ENCODE assay signal across 8 mouse cellular contexts in the genomic region with DNA sequence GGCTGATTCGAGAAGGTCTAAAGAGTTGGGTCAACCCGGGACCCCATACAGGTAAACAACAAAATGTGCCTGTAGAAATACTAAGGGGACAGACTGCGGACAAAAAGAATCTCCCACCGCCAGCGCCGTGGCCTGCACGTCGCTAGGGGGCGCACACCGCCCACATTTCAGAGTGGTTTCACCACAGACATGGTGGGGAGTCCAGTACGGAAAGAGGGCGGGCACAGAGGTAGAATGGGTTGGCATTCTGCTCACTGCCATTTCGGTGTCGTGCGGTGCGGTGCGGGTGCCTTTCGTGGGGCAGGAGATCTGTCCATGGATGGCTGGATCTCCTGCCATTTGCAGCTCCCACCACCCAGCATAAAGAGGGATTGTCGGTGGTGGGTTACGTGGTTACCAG. TPM values are rescaled to one million over a fixed set of nuclear protein-coding genes. Genes with fewer than 3 reads are reported as not detected.
DNase-seq lines count a peak whose midpoint lies in the region; ATAC-seq lines count a peak whose summit lies in the region.

No protein-coding gene starts in this region.

- peak overlapping the region; percentile 80 for H3K4me3 ChIP-seq in forebrain, embryonic 11.5 days (ENCODE audit: low read depth, low read length)
- peak overlapping the region; percentile 64 for H3K4me3 ChIP-seq in heart, embryonic 16.5 days (ENCODE audit: low read length)
- H3K4me3 ChIP-seq in liver, embryonic 15.5 days (replicated peaks): peak overlapping the region; percentile 56
- H3K4me3 ChIP-seq in neural tube, embryonic 11.5 days (ENCODE audit: low read depth, low read length): peak overlapping the region; percentile 62
- H3K4me3 ChIP-seq in stomach, embryonic 16.5 days (replicated peaks; ENCODE audit: low read length): peak overlapping the region; percentile 57

- DNase-seq in CD4-positive, CD25-positive, alpha-beta regulatory T cell, adult 2 months (ENCODE audit: low read depth, low spot score): peak; percentile 86
- peak; percentile 81 for DNase-seq in c-Kit-positive CD71-negative TER-119-negative erythroid progenitor cells, embryonic 14.5 days (ENCODE audit: low read depth)
- peak; percentile 95 for DNase-seq in forebrain, embryonic 11.5 days (ENCODE audit: low spot score)
- peak; percentile 87 to 95 for DNase-seq in kidney, postnatal 36 days
- peak; percentile 89 for DNase-seq in neural tube, embryonic 11.5 days (ENCODE audit: low spot score)

- H3K4me2 ChIP-seq in forebrain, embryonic 11.5 days (ENCODE audit: low read depth, low read length, severe bottlenecking): peak overlapping the region; percentile 61
- H3K4me2 ChIP-seq in heart, embryonic 16.5 days (ENCODE audit: low read depth, low read length): peak overlapping the region; percentile 96
- peak overlapping the region; percentile 68 for H3K4me2 ChIP-seq in liver, embryonic 15.5 days
- peak overlapping the region; percentile 86 for H3K4me2 ChIP-seq in neural tube, embryonic 11.5 days (ENCODE audit: low read depth)
- peak overlapping the region; percentile 98 for H3K4me2 ChIP-seq in stomach, embryonic 16.5 days (ENCODE audit: low read depth, low read length)

- H3K27ac ChIP-seq in forebrain, embryonic 11.5 days (ENCODE audit: low read depth, low read length): no peak overlapping the region
- H3K27ac ChIP-seq in heart, embryonic 16.5 days (ENCODE audit: low read length): peak overlapping the region; percentile 56
- no peak overlapping the region for H3K27ac ChIP-seq in liver, embryonic 15.5 days (replicated peaks)
- no peak overlapping the region for H3K27ac ChIP-seq in neural tube, embryonic 11.5 days (ENCODE audit: low read depth, low read length)
- 0 out of 2 replicates have a peak overlapping the region, but pooled peaks have one; percentile 26 for H3K27ac ChIP-seq in stomach, embryonic 16.5 days (ENCODE audit: low read length)

- peaks cover 34% of the 10 kb centered on the region; the same call in 1 of the 2 replicates for H3K36me3 ChIP-seq in forebrain, embryonic 11.5 days (ENCODE audit: control insufficient read depth, insufficient read depth, low read length)
- peaks cover 24% of the 10 kb centered on the region for H3K36me3 ChIP-seq in heart, embryonic 16.5 days (ENCODE audit: control insufficient read depth, insufficient read depth)
- peaks cover 23% of the 10 kb centered on the region; the same call in 1 of the 2 replicates for H3K36me3 ChIP-seq in liver, embryonic 15.5 days (replicated peaks)
- peaks cover 22% of the 10 kb centered on the region for H3K36me3 ChIP-seq in neural tube, embryonic 11.5 days (ENCODE audit: control insufficient read depth, insufficient read depth, low read length)
- H3K36me3 ChIP-seq in stomach, embryonic 16.5 days (ENCODE audit: control insufficient read depth, insufficient read depth, low read length): no peaks in the 10 kb centered on the region

- no peak; the same call in 1 of the 2 replicates for ATAC-seq in forebrain, embryonic 11.5 days (replicated peaks; ENCODE audit: low FRiP score)
- peak; percentile 8; the same call in 1 of the 2 replicates for ATAC-seq in heart, embryonic 16.5 days (replicated peaks; ENCODE audit: extremely low read depth, insufficient read depth, low FRiP score)
- no peak for ATAC-seq in liver, embryonic 15.5 days (ENCODE audit: insufficient read depth)
- no peak for ATAC-seq in neural tube, embryonic 11.5 days (ENCODE audit: insufficient read depth, low FRiP score, low TSS enrichment)
- ATAC-seq in stomach, embryonic 16.5 days (ENCODE audit: insufficient read depth, low FRiP score): peak; percentile 23; the same call in 1 of the 2 replicates

- 3% methylated on average over 20 of the region's 20 CpGs for WGBS in forebrain, embryonic 11.5 days
- WGBS in heart, embryonic 16.5 days: 2% methylated on average over 20 of the region's 20 CpGs
- 1% methylated on average over 20 of the region's 20 CpGs for WGBS in liver, embryonic 15.5 days (ENCODE audit: insufficient replicate concordance)
- 3% methylated on average over 20 of the region's 20 CpGs for WGBS in neural tube, embryonic 11.5 days
- WGBS in stomach, embryonic 16.5 days: 2% methylated on average over 20 of the region's 20 CpGs

- no peaks in the 10 kb centered on the region for H3K27me3 ChIP-seq in forebrain, embryonic 11.5 days (ENCODE audit: control insufficient read depth, insufficient read depth, low read length)
- H3K27me3 ChIP-seq in heart, embryonic 16.5 days (ENCODE audit: control insufficient read depth, insufficient read depth, low read length): no peaks in the 10 kb centered on the region
- H3K27me3 ChIP-seq in liver, embryonic 15.5 days: peaks cover 60% of the 10 kb centered on the region
- peaks cover 2% of the 10 kb centered on the region; the same call in 1 of the 2 replicates for H3K27me3 ChIP-seq in neural tube, embryonic 11.5 days (ENCODE audit: control insufficient read depth, insufficient read depth, low read length)
- no peaks in the 10 kb centered on the region for H3K27me3 ChIP-seq in stomach, embryonic 16.5 days (ENCODE audit: control insufficient read depth, insufficient read depth, low read length)

- no peaks in the 10 kb centered on the region for H3K9me3 ChIP-seq in forebrain, embryonic 11.5 days (ENCODE audit: control insufficient read depth, low read length)
- H3K9me3 ChIP-seq in heart, embryonic 16.5 days (replicated peaks; ENCODE audit: control insufficient read depth, low read length): no peaks in the 10 kb centered on the region
- no peaks in the 10 kb centered on the region for H3K9me3 ChIP-seq in liver, embryonic 15.5 days (replicated peaks)
- no peaks in the 10 kb centered on the region for H3K9me3 ChIP-seq in neural tube, embryonic 11.5 days (ENCODE audit: control insufficient read depth, low read length)
- no peaks in the 10 kb centered on the region for H3K9me3 ChIP-seq in stomach, embryonic 16.5 days (replicated peaks; ENCODE audit: control insufficient read depth, low read length)

- peak overlapping the region; percentile 93 for H3K9ac ChIP-seq in forebrain, embryonic 11.5 days (ENCODE audit: low read length)
- H3K9ac ChIP-seq in heart, embryonic 16.5 days (ENCODE audit: low read length): peak overlapping the region; percentile 86
- no peak overlapping the region for H3K9ac ChIP-seq in liver, embryonic 15.5 days
- H3K9ac ChIP-seq in neural tube, embryonic 11.5 days (ENCODE audit: low read length): peak overlapping the region; percentile 83
- H3K9ac ChIP-seq in stomach, embryonic 16.5 days (ENCODE audit: low read length): peak overlapping the region; percentile 71

- H3K4me1 ChIP-seq in forebrain, embryonic 11.5 days (replicated peaks; ENCODE audit: control insufficient read depth, insufficient read depth, low read length): peaks cover 15% of the 10 kb centered on the region
- peaks cover 25% of the 10 kb centered on the region for H3K4me1 ChIP-seq in heart, embryonic 16.5 days (ENCODE audit: control insufficient read depth, insufficient read depth, low read length)
- H3K4me1 ChIP-seq in liver, embryonic 15.5 days (replicated peaks): peaks cover 18% of the 10 kb centered on the region
- peaks cover 34% of the 10 kb centered on the region for H3K4me1 ChIP-seq in neural tube, embryonic 11.5 days (ENCODE audit: control insufficient read depth, insufficient read depth, low read length)
- H3K4me1 ChIP-seq in stomach, embryonic 16.5 days (ENCODE audit: control insufficient read depth, insufficient read depth, low read length): peaks cover 16% of the 10 kb centered on the region

RNA-seq across cellular contexts. Expression of a gene that starts 2.2 kb away (rescaled TPM):
- polyA plus RNA-seq in forebrain, embryonic 11.5 days (2014; fragmentation: Nextera tagmentation; extraction: Ambion mirVana): 238 and 268 TPM in 2 replicates
- polyA plus RNA-seq in heart, embryonic 16.5 days (2015; fragmentation: Nextera tagmentation; extraction: Ambion mirVana): 45.6 and 55.2 TPM in 2 replicates
- 21.6 and 24.5 TPM in 2 replicates for polyA plus RNA-seq in liver, embryonic 15.5 days (2015; fragmentation: Nextera tagmentation; extraction: Ambion mirVana)
- polyA plus RNA-seq in neural tube, embryonic 11.5 days (2014; fragmentation: Nextera tagmentation; extraction: Ambion mirVana): 201 and 213 TPM in 2 replicates
- polyA plus RNA-seq in stomach, embryonic 16.5 days (2015; fragmentation: Nextera tagmentation; extraction: Ambion mirVana): 59.0 and 65.4 TPM in 2 replicates

RNA-seq across cellular contexts. Expression of a gene that starts 22.6 kb away (rescaled TPM):
- 29.2 and 31.1 TPM in 2 replicates for polyA plus RNA-seq in forebrain, embryonic 11.5 days (2014; fragmentation: Nextera tagmentation; extraction: Ambion mirVana)
- 20.2 and 23.7 TPM in 2 replicates for polyA plus RNA-seq in heart, embryonic 16.5 days (2015; fragmentation: Nextera tagmentation; extraction: Ambion mirVana)
- polyA plus RNA-seq in liver, embryonic 15.5 days (2015; fragmentation: Nextera tagmentation; extraction: Ambion mirVana): 8.3 and 9.4 TPM in 2 replicates
- polyA plus RNA-seq in neural tube, embryonic 11.5 days (2014; fragmentation: Nextera tagmentation; extraction: Ambion mirVana): 28.1 and 29.1 TPM in 2 replicates
- 27.9 and 28.6 TPM in 2 replicates for polyA plus RNA-seq in stomach, embryonic 16.5 days (2015; fragmentation: Nextera tagmentation; extraction: Ambion mirVana)

RNA-seq across cellular contexts. Expression of a gene that starts 41.2 kb away (rescaled TPM):
- 92.1 and 92.3 TPM in 2 replicates for polyA plus RNA-seq in forebrain, embryonic 11.5 days (2014; fragmentation: Nextera tagmentation; extraction: Ambion mirVana)
- 0.20 TPM in 1 of 2 replicates, not detected in the other for polyA plus RNA-seq in heart, embryonic 16.5 days (2015; fragmentation: Nextera tagmentation; extraction: Ambion mirVana)
- not detected in 2 replicates for polyA plus RNA-seq in liver, embryonic 15.5 days (2015; fragmentation: Nextera tagmentation; extraction: Ambion mirVana)
- 48.6 and 53.3 TPM in 2 replicates for polyA plus RNA-seq in neural tube, embryonic 11.5 days (2014; fragmentation: Nextera tagmentation; extraction: Ambion mirVana)
- polyA plus RNA-seq in stomach, embryonic 16.5 days (2015; fragmentation: Nextera tagmentation; extraction: Ambion mirVana): not detected in 2 replicates

Comparison
In these comparisons a context has a peak if more than half of its experiments do, and no peak if none do; other contexts are left out.
1. ATAC-seq: peak in heart, embryonic 16.5 days (single experiment) and stomach, embryonic 16.5 days (single experiment); none in forebrain, embryonic 11.5 days (single experiment), liver, embryonic 15.5 days (single experiment) and neural tube, embryonic 11.5 days (single experiment).
2. H3K27ac ChIP-seq: peak in heart, embryonic 16.5 days (single experiment) and stomach, embryonic 16.5 days (single experiment); none in forebrain, embryonic 11.5 days (single experiment), liver, embryonic 15.5 days (single experiment) and neural tube, embryonic 11.5 days (single experiment).
3. RNA of a gene that starts 41.2 kb away (polyA plus RNA-seq): 92.1 to 92.3 TPM in forebrain, embryonic 11.5 days and 48.6 to 53.3 TPM in neural tube, embryonic 11.5 days; 0.20 TPM in heart, embryonic 16.5 days, not detected in stomach, embryonic 16.5 days and not detected in liver, embryonic 15.5 days; every median in the first group is over 10 times any median in the second.
4. Peak in every context shown above with its lines, with median percentiles within 50 percentile points of each other: DNase-seq, H3K4me2 ChIP-seq and H3K4me3 ChIP-seq.